Mouse (Mus musculus) C2C12 (cell line): ENCODE measurements around the gene Ift81.

Experiments
- CEBPB ChIP-seq: IDR thresholded peaks from one replicate; pipeline ENCODE4 v1.6.1; 2011; ENCODE audit warnings: low read depth, mild to moderate bottlenecking, control low read depth, moderate library complexity
- CTCF ChIP-seq: IDR thresholded peaks from one replicate; pipeline ENCODE4 v1.5.1; 2011; ENCODE audit not compliant: control insufficient read depth, insufficient read depth, insufficient read length
- MAX ChIP-seq: IDR thresholded peaks from one replicate; pipeline ENCODE4 v1.6.1; 2011; ENCODE audit warnings: mild to moderate bottlenecking, control low read depth

DNA sequence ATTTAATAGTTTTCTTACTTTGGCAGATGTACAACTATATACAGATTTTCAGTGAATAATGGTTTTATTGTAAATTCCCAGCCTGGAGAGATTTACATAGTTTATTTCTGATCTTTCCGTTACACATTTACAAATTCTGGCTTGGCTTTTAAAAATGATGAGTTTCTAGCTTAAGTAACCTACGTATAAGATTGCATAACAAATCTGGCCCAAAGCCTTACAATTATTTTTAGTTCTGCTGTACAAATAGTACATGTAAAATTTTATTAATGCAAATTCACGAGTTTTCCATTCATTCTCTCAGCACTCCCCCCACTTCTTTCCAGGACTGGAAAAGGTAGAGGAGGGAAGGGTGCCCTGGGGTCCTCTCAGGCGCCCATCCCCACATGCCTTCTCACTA lies 18.8 kb downstream of the Ift81 start:
- TF ChIP-seq CTCF (no peak), CEBPB (no peak), MAX (no peak)
